Mouse (Mus musculus) olfactory bulb, adult 2 months (tissue): ENCODE measurements at regions not wholly inside any gene's neighbourhood (a gene's known extent, or its start where the extent isn't known, plus 50 kb on each side); places are given as distances from the start of the nearest gene placed in this dataset.

ENCODE experiments used
- CTCF ChIP-seq: fragments of 200-500 bp; IDR thresholded peaks from 2 replicates; pipeline ENCODE4 v1.5.1; 2012; ENCODE audit warnings: low read depth, mild to moderate bottlenecking, low read length, moderate library complexity; ENCODE audit not compliant: insufficient read depth
- POLR2A ChIP-seq: fragments of 200-500 bp; IDR thresholded peaks from 2 replicates; pipeline ENCODE4 v1.6.1; 2012; ENCODE audit warnings: mild to moderate bottlenecking, low read depth, low read length, moderate library complexity; ENCODE audit not compliant: insufficient read depth

- TF ChIP-seq CTCF (no peak), POLR2A (no peak)
Observed at GRCm38 (mm10) chr12:71419161-71419560, 109.5 kb downstream of the Dact1 start.
